Mouse (Mus musculus) C2C12 (cell line): ENCODE measurements around the gene Naaladl1.

Experiments used
- FOSL1 ChIP-seq: IDR thresholded peaks from one replicate; pipeline ENCODE4 v1.8.0; 2011; ENCODE audit warnings: mild to moderate bottlenecking, low read length; ENCODE audit not compliant: poor library complexity, insufficient read depth, severe bottlenecking
- MYOG ChIP-seq: IDR thresholded peaks from one replicate; pipeline ENCODE4 v1.6.1; 2011; ENCODE audit not compliant: control insufficient read depth, insufficient read length; ENCODE audit errors: extremely low read depth

GRCm38 (mm10) chr19:6058966-6059365 is 46.6 kb upstream of the Naaladl1 start:
- TF ChIP-seq FOSL1 = no peak
- no peak for TF ChIP-seq MYOG
